Mouse (Mus musculus) bone marrow macrophage, adult 2 months (primary cell): ENCODE measurements around the gene Acoxl.

Experiments
- CTCF ChIP-seq: IDR thresholded peaks from 2 replicates; pipeline ENCODE4 v1.5.1; 2012; ENCODE audit warnings: low read depth, mild to moderate bottlenecking, low read length, moderate library complexity
- POLR2A ChIP-seq: IDR thresholded peaks from 2 replicates; pipeline ENCODE4 v1.6.1; 2012; ENCODE audit warnings: mild to moderate bottlenecking, low read depth, low read length, borderline replicate concordance

DNA sequence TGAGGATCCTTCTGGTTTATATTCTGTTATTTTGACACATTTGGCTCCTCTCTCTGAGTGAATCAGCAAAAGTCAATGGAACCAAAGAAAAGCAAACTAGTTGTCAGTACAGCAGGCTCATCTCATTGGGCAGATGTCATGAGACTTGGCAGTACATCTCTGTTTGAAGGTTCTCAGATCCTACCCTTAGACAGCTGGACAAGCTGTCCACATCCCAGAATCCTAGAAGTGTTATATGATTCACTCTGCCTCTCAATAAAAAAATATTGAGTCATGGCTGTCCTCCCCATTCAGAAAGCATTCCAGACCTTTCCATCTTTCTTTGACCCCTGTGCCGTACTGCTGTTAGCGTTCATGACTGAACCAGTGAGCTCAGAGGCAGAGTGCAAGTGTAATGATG lies 11.7 kb downstream of the Acoxl start:
- TF ChIP-seq CTCF (no peak), POLR2A (no peak)
